Mouse (Mus musculus) ovary, postnatal 10 days (tissue): ENCODE measurements around the gene Gm49322.
"Not testable (repeated sequence)": the region's sequence is repeated elsewhere in the genome, so short reads cannot be mapped to it uniquely, and the experiment has no call there.

Source experiments
- DNase-seq: peaks from one replicate; pipeline ENCODE4 v3.0.0; 2022; ENCODE audit warnings: low spot score

The Gm49322 gene

DNA sequence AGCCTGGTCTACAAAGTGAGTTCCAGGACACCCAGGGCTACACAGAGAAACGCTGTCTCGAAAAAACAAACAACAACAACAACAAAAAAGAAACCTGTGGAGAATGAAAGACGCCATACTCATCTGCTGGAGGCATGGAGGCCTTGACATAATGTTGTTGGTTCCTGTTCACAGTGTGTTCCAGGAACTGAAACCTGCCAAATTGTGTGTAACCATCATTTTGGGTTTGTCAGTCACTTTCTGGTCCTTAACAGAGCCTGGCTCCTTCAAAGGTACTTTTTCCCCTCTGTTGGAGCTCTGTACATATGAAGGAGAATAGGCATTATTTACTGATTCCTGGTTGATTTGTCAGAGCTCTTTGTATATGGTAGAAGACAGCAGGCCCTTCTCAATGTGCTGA lies 6.1 kb downstream of the Gm49322 start:
- no peak for DNase-seq

- no peak for DNase-seq
These were observed 8.0 kb downstream of the Gm49322 start for GRCm38 (mm10) chr10:80613821-80614220.

- DNase-seq, result no peak
These were observed 8.5 kb downstream of the Gm49322 start for GRCm38 (mm10) chr10:80614351-80614750.

DNA sequence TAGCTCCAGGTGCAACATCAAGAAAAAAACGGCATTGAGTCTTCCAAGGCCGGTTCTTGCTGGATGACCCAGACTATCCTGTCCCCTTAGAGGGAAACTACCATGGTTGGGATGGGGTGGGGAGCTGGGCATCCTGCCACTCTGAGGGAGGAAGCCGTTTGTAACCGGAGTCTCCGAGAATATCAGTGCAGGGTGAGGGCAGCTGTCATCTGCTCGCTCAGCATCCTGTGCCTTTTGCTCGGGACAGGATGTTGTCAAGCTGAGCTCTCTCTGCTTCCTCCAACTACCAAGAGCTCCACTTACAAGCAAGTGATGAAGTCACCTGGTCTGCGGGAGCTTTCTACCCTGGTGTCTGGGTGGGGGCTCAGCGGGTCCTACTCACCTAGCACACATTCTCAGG lies 12.4 kb downstream of the Gm49322 start:
- DNase-seq, result no peak

DNA sequence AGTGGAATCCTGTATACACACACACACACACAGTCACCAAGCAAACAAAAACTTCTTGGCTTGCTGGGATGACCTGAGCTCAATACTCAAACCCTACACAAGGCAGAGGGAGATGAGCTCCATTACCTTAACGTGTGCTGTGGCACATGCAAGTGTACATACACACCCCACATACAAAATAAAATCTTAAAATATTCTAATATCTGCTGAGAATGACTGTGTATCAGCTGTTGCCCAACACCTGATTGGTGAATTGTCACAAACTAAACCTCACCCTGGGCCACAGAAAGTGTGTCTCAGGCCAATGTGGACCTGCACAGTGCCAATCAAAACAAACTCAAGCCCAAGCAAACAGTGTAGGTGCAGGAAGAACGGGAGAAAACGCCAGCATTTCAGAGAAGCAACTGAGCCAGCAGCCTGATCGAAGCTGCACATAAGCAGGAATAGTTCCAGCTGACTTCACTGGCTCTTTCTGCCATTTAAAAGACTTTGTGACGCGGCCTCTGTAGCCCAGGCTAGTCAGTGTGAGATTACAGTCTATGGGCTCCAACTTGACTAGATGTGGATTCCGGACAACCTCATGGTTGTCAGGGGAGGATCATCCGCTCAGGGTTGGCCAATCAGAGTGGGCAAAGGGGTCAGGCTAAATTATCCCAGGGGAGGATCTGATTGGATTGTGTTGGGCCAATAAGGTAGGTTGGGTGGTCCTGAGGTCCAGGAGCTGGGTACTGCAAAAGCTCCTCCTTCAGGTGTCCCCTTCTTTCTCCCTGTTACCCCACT lies 13.8 kb downstream of the Gm49322 start:
- no peak for DNase-seq

DNA sequence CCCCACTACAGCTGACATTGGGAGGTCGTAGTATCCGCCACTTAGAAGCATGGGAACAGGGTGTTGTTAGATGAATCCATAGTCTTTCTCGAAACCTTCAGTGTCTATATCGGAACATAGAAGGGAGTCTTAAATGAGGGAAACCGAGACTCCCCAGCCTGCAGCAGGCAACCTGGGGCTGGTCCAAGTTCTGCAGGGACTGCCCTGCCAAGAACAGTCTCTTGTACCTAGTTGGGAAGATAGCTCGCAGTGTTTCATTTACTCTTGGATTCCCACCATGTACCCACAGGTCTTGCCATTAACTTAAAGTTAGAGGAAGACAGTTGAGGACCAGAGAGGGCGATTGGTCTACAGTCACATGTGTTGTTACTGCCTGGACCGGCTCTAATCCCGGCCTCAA lies 14.5 kb downstream of the Gm49322 start:
- no peak for DNase-seq

DNA sequence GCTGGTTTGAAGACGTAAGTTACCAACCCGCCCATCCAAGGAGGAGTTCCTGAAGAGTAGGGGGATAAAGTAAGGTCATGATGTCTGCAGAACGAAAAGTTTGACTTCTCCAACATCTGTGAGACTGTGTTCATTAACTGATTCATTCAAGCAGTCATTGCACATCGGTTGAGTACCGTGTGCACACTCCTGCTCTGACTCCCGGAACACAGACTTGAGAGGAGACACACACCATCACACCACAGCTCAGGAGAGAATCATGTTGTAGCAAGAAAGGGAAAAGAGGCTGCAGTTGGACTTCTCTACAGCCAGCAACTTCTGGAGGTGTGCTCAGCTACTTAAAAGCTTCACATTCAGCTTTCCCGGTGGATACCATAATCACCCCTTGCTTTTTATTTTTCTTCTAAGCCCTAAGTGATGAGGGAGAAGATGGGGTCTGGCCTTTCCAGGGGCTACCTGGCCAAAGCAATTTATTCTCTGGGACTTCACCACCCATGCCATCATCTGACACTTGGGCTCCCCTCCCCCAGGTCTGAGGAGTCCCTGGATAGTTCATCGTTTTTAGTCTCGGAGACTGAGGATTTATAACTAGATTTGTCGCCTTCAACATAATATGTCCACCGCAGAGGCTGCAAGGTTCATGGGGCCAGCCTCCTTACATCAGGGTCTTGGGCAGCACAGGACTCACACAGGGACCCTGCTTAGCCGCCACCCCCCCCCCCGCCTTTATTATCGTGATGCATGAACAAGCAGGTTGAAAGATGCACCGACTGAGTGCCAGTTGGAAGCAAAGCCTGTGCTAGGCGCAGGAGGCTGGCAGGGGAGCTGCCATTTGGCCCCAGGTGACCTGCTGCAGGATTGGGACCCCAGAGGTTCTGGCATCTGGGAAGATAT lies 15.2 kb downstream of the Gm49322 start:
- no peak for DNase-seq

DNA sequence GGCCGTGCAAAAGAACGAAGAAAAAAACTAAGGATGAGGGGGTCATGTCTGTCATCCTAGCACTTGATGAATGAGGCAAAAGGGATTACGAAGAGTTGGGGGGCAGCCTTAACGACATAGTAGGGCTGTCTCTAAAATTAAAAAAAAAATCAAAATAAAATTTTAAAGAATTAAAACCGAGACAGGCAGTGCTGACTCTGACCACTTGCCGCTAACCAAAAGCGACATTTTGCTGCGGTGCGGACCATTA lies 15.8 kb downstream of the Gm49322 start:
- no peak for DNase-seq

DNA sequence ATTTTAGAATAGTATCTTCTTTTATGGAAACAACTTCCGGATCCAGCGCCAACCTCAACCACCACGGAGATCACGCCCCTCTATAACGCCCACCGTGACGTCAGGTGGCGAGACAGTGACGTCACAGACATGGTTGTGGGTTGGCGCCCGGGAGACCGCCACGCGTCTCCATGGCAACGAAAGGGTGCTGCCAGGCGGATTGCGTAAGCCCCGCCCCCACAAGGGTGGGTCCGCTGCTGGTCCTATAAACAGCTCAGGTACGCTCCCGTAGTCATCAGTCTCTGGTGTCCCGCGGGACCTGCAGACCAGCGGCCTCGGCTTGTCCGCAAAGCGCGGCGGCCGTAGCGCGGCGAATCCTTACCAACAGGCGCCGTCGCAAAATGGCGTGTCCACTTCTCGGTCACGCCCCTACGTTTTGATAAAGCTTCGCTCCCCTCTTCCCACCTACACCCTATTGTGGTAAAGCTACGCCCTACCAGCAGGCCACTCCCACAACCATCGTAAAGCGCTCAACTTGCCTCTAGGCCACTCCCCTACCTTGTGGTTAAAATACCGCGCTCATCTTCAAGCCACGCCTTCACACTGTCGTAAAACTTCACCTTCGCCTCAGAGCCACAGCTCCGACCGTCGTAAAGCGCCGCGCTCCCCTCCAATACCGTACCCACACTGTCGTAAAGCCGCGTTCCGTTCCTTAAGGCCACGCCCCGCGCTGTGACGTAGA lies 16.3 kb downstream of the Gm49322 start:
- DNase-seq, result peak; percentile 98

DNA sequence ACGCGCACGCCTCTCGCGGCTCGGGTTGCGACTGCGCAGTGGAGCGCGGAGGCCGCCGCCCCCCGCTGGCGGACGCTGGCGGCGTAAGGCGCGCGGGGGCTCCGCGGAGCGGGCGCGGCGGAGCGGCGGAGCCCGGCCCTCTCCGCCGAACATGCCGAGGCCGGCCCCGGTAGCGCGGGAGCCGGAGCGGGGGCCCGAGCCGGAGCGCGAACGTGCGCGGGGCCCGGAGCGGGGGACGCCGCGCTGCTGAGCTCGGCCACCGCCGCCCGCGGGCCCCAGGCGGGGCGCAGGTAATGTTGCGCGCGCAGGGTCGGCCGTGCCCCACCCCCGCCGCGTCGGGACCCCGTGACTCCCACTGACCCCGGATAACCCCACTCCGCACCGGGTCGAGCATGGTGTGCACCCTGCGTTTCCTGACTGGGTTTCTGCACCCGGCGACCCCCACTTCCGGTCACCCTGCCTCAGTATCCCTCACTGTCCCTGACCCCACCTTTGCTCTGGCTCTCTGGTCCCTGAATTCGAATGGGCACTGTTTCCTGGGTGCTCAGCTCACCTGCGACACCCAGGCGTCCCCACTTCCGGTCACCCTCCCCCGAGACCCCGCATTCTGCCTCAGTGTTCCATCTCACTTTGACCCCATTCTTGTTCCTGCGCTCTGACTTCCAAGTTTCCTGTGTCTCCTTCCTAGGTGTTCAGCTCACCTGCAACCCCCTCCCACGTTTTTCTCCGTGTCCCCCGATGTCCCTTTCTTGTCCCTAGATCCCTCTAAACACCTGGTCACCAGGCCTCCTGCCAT lies 17.0 kb downstream of the Gm49322 start, which contains the start of gene Csnk1g2:
TSS of gene Csnk1g2 (plus strand) at position 178 of the 796 bp plus-strand sequence.
- DNase-seq, result peak; percentile 91

- no peak for DNase-seq
These were observed 17.8 kb downstream of the Gm49322 start for GRCm38 (mm10) chr10:80623457-80624191.

DNA sequence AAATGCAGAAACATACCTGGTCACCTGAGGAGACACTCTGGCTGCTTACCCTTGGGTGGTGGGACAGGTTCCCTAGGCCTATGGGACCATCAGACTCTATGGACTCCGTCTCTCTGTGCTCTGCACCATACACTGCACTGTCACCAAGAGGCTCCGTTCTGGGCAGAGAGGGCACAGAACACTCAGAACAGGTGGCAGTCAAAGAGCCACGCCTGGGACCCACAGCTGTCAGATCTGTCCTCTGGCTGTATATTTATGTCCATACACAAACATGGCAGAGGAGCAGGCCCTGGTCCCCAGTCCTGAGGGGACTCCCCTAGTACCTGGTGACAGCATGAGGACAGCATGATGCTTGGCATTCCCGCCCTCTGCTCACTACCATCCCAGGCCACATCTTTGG lies 19.9 kb downstream of the Gm49322 start:
- DNase-seq, result no peak

GRCm38 (mm10) chr10:80627685-80628084 lies 21.9 kb downstream of the Gm49322 start:
- no peak for DNase-seq

GRCm38 (mm10) chr10:80628925-80629324 lies 23.1 kb downstream of the Gm49322 start:
- DNase-seq, result no peak

DNA sequence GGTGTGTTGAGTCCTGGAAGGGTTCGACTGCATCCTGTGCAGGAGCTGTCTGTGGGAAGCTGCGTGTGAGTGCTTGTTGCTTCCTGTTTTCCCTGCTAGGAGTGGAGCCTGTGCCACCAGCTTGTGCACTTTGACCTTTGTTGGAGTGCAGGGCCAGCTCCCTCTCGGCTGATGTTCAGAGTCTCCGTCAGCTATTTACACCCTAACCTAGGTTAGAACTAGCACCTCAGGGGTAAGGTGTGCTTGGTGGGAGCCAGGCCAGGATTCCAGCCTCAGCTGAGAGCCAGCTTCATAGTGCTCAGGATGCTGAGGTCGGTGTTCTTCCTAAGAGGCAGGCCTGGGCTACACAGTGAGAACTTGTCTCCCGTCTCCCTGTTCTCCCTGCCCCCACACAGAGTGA lies 29.5 kb downstream of the Gm49322 start:
- DNase-seq, result no peak

- no peak for DNase-seq
These were observed 41.1 kb downstream of the Gm49322 start for GRCm38 (mm10) chr10:80646936-80647335.

GRCm38 (mm10) chr10:80649910-80650309 lies 44.1 kb downstream of the Gm49322 start:
- DNase-seq, result not testable (repeated sequence)

DNA sequence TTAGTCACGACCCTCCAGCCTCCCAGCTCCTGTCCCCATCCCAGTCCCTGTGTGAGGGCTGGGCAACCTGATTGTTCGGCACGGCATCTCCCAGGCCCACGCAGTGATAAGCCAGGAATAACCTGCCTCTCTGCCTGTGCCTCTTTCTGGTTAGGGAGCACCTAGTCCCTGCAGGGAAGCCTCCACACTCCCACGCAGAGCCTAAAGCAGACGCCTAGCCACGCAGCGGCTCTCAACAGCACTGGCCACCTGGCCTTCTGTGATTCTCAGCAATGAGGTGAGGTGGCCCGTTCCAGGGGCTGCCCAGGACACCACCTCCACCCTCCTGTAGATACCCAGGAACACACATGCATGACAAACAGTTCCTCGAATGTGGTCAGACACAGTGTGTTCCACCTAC lies 44.6 kb downstream of the Gm49322 start:
- no peak for DNase-seq

- DNase-seq, result no peak
These were observed 47.4 kb downstream of the Gm49322 start for GRCm38 (mm10) chr10:80653156-80653720.

DNA sequence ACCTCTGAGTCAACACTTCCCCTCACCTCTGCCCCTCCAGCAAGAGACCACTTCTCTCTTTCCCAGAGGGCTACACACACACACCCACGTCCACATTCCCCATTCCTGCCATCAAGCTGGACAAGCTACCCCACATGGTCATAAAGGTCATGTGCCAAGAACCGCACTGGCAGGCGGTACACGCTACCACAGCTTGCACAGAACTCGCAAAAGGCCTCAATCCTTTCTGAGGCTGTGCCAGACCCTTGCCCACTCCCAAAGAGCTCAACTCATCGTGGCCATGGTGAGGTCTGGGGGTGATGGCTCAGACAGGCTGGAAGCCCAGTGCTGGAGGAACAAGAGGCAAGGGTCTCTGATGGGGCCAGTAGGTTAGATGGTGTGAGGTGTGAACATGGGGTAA lies 49.0 kb downstream of the Gm49322 start:
- DNase-seq, result no peak
